Mouse (Mus musculus) kidney, postnatal 0 days (tissue): ENCODE results near the gene Myo1a. TPM values are rescaled to one million over a fixed set of nuclear protein-coding genes. Genes with fewer than 3 reads are reported as not detected.
A peak's percentile ranks its signal among the peaks of the same experiment; 100 is the strongest.

ENCODE experiments used
- ATAC-seq: fragments of 200-750 bp; cut with Nextera tagmentation; replicated peaks from 2 replicates; pipeline ENCODE4 v1.8.0; 2017; ENCODE audit warnings: low read depth, moderate number of reproducible peaks, moderate TSS enrichment, moderate library complexity; ENCODE audit not compliant: low FRiP score
- DNase-seq: peaks from one replicate; pipeline ENCODE4 v3.0.0-alpha.2; 2016; ENCODE audit warnings: low spot score
- H3K27ac ChIP-seq: fragments of 300-500 bp; sonication (generic); 2 replicates; pipeline ENCODE4 v1.5.1; 2014; ENCODE audit warnings: mild to moderate bottlenecking
- H3K27me3 ChIP-seq: fragments of 300-500 bp; sonication (generic); 2 replicates; pipeline ENCODE4 v1.6.1; 2014; ENCODE audit warnings: low read length, mixed read lengths; ENCODE audit not compliant: insufficient read depth
- H3K36me3 ChIP-seq: fragments of 300-500 bp; sonication (generic); 2 replicates; pipeline ENCODE4 v1.6.1; 2014; ENCODE audit warnings: low read length, mixed read lengths; ENCODE audit not compliant: insufficient read depth
- H3K4me1 ChIP-seq: fragments of 300-500 bp; sonication (generic); replicated peaks from 2 replicates; pipeline ENCODE4 v1.6.1; 2014; ENCODE audit warnings: antibody characterized with exemption, low read length, mixed read lengths; ENCODE audit not compliant: insufficient read depth
- H3K4me2 ChIP-seq: fragments of 300-500 bp; sonication (generic); 2 replicates; pipeline ENCODE4 v1.6.1; 2014; ENCODE audit warnings: mild to moderate bottlenecking, low read length, moderate library complexity, mixed read lengths
- H3K4me3 ChIP-seq: fragments of 300-500 bp; sonication (generic); replicated peaks from 2 replicates; pipeline ENCODE4 v1.5.1; 2014; ENCODE audit warnings: low read depth, low read length
- H3K9ac ChIP-seq: fragments of 300-500 bp; sonication (generic); 2 replicates; pipeline ENCODE4 v1.6.1; 2014; ENCODE audit warnings: low read depth, low read length
- H3K9me3 ChIP-seq: fragments of 300-500 bp; sonication (generic); replicated peaks from 2 replicates; pipeline ENCODE4 v1.6.1; 2016; ENCODE audit warnings: low read length, inconsistent platforms, mixed read lengths
- CTCF ChIP-seq: IDR thresholded peaks from 2 replicates; pipeline ENCODE4 v1.5.1; 2016; ENCODE audit warnings: antibody characterized with exemption, low read depth, mild to moderate bottlenecking, moderate library complexity
- WGBS: fragments of 180-500 bp; shearing (Covaris S2); extraction: QIAGEN DNeasy Blood & Tissue Kit; methylation state at CpG from one replicate; pipeline ENCODE4 v1.1.7; 2014; 5-methylcytosine and 5-hydroxymethylcytosine counted together
- polyA plus RNA-seq: library from polyadenylated mRNA; unstranded; fragments of >200 nt; fragmentation: Nextera tagmentation; extraction: Ambion mirVana; gene quantifications from 2 replicates; pipeline ENCODE4 v1.2.1, GENCODE M21; 2015

Gene Myo1a
- polyA plus RNA-seq, 1 experiment from 2014 or later = 0.07 TPM

DNA sequence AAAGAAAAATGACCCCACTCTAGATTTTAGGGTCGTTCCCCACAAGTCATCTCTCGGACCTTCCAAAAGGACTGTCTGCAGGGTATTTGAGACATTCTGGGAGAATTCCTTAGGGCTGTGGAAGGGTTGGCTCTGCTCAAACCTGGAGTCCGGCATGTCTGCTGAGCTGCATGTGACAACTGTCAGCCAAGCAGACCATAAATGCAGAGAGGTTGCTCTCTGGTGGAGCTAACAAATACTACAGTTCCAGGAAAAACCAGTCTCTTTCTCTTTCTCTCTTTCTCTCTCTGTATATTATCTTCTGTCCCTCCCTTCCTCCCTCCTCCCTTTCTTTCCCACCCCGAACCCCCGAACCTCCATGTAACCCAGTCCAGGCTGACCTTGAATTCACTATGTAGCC lies 29.5 kb downstream of the Myo1a start:
- peaks cover 3% of the 10 kb centered on the region; the same call in 1 of the 2 replicates for H3K4me1 ChIP-seq
- no peak overlapping the region for H3K4me2 ChIP-seq
- WGBS = 34% methylated on average over 5 of the region's 5 CpGs
- H3K9ac ChIP-seq = no peak overlapping the region
- no peaks in the 10 kb centered on the region for H3K36me3 ChIP-seq
- DNase-seq (peak; percentile 81), ATAC-seq (no peak)
- no peak overlapping the region for H3K4me3 ChIP-seq
- no peak overlapping the region for H3K27ac ChIP-seq
- peak; percentile 83 for TF ChIP-seq CTCF
- no peaks in the 10 kb centered on the region for H3K27me3 ChIP-seq
- no peaks in the 10 kb centered on the region for H3K9me3 ChIP-seq

DNA sequence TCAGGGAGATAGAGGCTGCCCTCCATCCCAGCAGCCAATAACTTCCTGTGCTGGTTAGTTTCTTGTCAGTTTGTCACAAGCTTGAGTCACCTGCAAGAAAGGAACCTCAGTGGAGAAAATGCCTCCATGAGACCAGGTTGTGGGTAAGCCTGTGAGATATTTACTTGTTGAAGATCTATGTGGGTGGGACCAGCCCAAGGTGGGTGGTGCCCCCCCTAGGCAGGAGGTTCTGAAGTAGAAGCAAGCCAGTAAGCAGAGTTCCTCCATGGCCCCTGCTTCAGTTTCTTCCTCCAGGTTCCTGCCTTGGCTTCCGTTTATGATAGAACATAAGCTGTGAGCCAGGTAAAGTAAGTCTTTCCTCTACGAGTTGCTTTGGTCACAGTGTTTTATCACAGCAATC lies 31.3 kb downstream of the Myo1a start:
- no peaks in the 10 kb centered on the region for H3K36me3 ChIP-seq
- H3K4me1 ChIP-seq = peaks cover 2% of the 10 kb centered on the region; the same call in 1 of the 2 replicates
- TF ChIP-seq CTCF = no peak
- DNase-seq = no peak
- no peak overlapping the region for H3K9ac ChIP-seq
- no peaks in the 10 kb centered on the region for H3K9me3 ChIP-seq
- no peak for ATAC-seq
- no peaks in the 10 kb centered on the region for H3K27me3 ChIP-seq
- H3K4me2 ChIP-seq = no peak overlapping the region
- H3K27ac ChIP-seq = no peak overlapping the region
- H3K4me3 ChIP-seq = no peak overlapping the region
- WGBS = 66% methylated on average over 2 of the region's 2 CpGs

- ATAC-seq = no peak
- H3K4me2 ChIP-seq = no peak overlapping the region
- no peak for TF ChIP-seq CTCF
Measured at GRCm38 (mm10) chr10:127736916-127737315, 31.9 kb downstream of the Myo1a start.

DNA sequence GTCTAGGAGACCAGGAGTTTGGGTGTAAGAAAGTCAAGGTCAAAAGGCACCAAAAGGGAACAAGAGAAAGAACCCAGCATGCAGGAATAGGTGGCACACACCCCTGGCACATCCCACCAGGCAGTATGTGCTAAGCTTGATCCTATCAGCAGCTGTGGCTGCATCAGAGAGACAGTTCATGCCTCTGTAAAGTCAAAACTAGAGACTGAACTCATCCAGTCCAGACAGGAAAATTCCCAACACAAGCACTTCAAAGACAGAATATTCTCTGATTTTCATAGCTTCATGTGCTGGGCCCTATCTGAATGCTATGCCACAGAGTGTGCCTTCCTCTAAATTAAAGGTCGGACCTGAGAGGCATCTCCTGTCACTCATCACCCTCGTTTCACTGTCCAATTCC lies 32.6 kb downstream of the Myo1a start:
- H3K9me3 ChIP-seq = no peaks in the 10 kb centered on the region
- H3K9ac ChIP-seq = no peak overlapping the region
- no peaks in the 10 kb centered on the region for H3K27me3 ChIP-seq
- H3K36me3 ChIP-seq = peaks cover 13% of the 10 kb centered on the region
- WGBS = 30% methylated on average over 2 of the region's 2 CpGs
- TF ChIP-seq CTCF = no peak
- DNase-seq (no peak), ATAC-seq (no peak)
- H3K4me3 ChIP-seq = no peak overlapping the region
- no peaks in the 10 kb centered on the region for H3K4me1 ChIP-seq
- no peak overlapping the region for H3K4me2 ChIP-seq
- no peak overlapping the region for H3K27ac ChIP-seq

More at GRCm38 (mm10) chr10:127736916-127737315, 31.9 kb downstream of the Myo1a start:
- H3K36me3 ChIP-seq = peaks cover 6% of the 10 kb centered on the region
- no peak for DNase-seq
- H3K4me3 ChIP-seq = no peak overlapping the region
- no peaks in the 10 kb centered on the region for H3K4me1 ChIP-seq
- H3K27me3 ChIP-seq = no peaks in the 10 kb centered on the region
- no peak overlapping the region for H3K9ac ChIP-seq
- H3K27ac ChIP-seq = no peak overlapping the region
- WGBS = 74% methylated on average over 4 of the region's 4 CpGs
- H3K9me3 ChIP-seq = no peaks in the 10 kb centered on the region

DNA sequence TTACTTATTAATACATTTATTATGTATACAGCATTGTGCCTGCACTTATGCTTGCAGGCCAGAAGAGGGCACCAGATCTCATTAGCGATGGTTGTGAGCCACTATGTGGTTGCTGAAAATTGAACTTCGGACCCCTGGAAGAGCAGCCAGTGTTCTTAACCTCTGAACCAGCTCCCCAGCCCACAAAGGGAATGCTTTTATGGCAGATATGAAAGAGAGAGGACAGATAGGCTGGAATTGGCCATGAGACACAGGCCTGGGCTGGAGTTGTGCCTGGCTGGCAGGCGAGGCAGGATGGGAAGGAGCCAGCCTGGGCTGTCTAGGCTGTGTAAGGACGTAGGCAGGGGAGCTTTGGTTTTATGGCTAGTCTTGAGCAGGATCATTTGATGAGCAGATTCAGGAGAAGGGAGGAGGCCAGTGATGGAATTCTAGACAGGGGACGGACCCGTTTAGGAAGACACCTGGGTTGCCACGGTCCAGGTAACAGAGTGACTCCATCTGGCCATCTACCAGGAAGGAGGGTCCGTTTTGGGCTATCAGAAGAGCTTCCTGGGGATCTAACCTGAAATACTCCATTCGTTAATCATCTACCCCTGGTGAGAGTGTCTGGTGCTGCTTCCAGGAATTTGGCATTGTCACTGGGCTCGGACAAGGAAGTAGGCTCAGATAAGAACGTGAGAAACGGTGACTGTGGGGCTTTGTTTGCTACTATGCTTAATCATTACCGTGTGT lies 33.3 kb downstream of the Myo1a start:
- H3K27ac ChIP-seq = peak overlapping the region; percentile 92
- H3K36me3 ChIP-seq = peaks cover 20% of the 10 kb centered on the region
- no peaks in the 10 kb centered on the region for H3K9me3 ChIP-seq
- no peaks in the 10 kb centered on the region for H3K27me3 ChIP-seq
- 0 out of 2 replicates have a peak overlapping the region, but pooled peaks have one; percentile 97 for H3K4me3 ChIP-seq
- ATAC-seq (no peak; the same call in 1 of the 2 replicates), DNase-seq (peak; percentile 63)
- TF ChIP-seq CTCF = peak; percentile 82
- H3K9ac ChIP-seq = 0 out of 2 replicates have a peak overlapping the region, but pooled peaks have one; percentile 8
- H3K4me1 ChIP-seq = no peaks in the 10 kb centered on the region
- WGBS = 36% methylated on average over 13 of the region's 13 CpGs
- H3K4me2 ChIP-seq = peak overlapping the region; percentile 69

- peak within 1 kb of the TSS; percentile 92 for H3K27ac ChIP-seq
- peak within 1 kb of the TSS; percentile 69 for H3K4me2 ChIP-seq
- peak; percentile 59 for TF ChIP-seq CTCF
- peaks cover 29% of the 10 kb centered on the region for H3K36me3 ChIP-seq
- H3K9me3 ChIP-seq = no peaks in the 10 kb centered on the region
- DNase-seq (peak; percentile 87), ATAC-seq (peak; percentile 83)
- no peaks in the 10 kb centered on the region for H3K4me1 ChIP-seq
- no peaks in the 10 kb centered on the region for H3K27me3 ChIP-seq
- peak within 1 kb of the TSS; percentile 97 for H3K4me3 ChIP-seq
- WGBS = under 1% methylated on average over 46 of the region's 61 CpGs
- H3K9ac ChIP-seq = peak within 1 kb of the TSS; percentile 98
Measured at GRCm38 (mm10) chr10:127739083-127739660, 34.2 kb downstream of the Myo1a start, which contains the start of gene Zbtb39. Zbtb39 (plus strand) TSS chr10:127739538.
